Mouse (Mus musculus) MEL (cell line): ENCODE data around the gene Hs1bp3.

Experiments used
- CTCF ChIP-seq, 3 experiments: IDR thresholded peaks in 2 of 3; conservative IDR thresholded peaks in 1 of 3; 2 replicates each; pipeline ENCODE4 v1.5.1; 2011 to 2012; ENCODE audit warnings: low read length in 3 of 3, low read depth in 2 of 3, mild to moderate bottlenecking in 2 of 3, improper control_type of control experiment in 1 of 3, inconsistent platforms in 1 of 3, mixed read lengths in 1 of 3, moderate library complexity in 1 of 3; ENCODE audit not compliant: control insufficient read depth in 1 of 3, insufficient read depth in 1 of 3, poor library complexity in 1 of 3, severe bottlenecking in 1 of 3
- GATA1 ChIP-seq: IDR thresholded peaks from 2 replicates; pipeline ENCODE4 v1.6.1; 2011; ENCODE audit warnings: low read depth, low read length, improper control_type of control experiment
- JUND ChIP-seq: IDR thresholded peaks from 2 replicates; pipeline ENCODE4 v1.6.1; 2011; ENCODE audit warnings: low read depth, mild to moderate bottlenecking, improper control_type of control experiment, low read length
- POLR2A ChIP-seq, 2 experiments: IDR thresholded peaks; 2 replicates each; pipeline ENCODE4 v1.6.1; 2011 to 2012; ENCODE audit warnings: low read length in 2 of 2, mild to moderate bottlenecking in 2 of 2, control low read depth in 1 of 2, improper control_type of control experiment in 1 of 2, low read depth in 1 of 2, moderate library complexity in 1 of 2; ENCODE audit not compliant: control insufficient read depth in 1 of 2, insufficient read depth in 1 of 2, poor library complexity in 1 of 2
- POLR2AphosphoS5 ChIP-seq: IDR thresholded peaks from 2 replicates; pipeline ENCODE4 v1.6.1; 2012; ENCODE audit warnings: low read depth, borderline replicate concordance, mild to moderate bottlenecking, inconsistent platforms, low read length, moderate library complexity, mixed read lengths
- UBTF ChIP-seq: IDR thresholded peaks from 2 replicates; pipeline ENCODE4 v1.6.1; 2012; ENCODE audit warnings: low read depth, mild to moderate bottlenecking, inconsistent platforms, low read length, improper control_type of control experiment, moderate library complexity, borderline replicate concordance; ENCODE audit not compliant: insufficient read depth

DNA sequence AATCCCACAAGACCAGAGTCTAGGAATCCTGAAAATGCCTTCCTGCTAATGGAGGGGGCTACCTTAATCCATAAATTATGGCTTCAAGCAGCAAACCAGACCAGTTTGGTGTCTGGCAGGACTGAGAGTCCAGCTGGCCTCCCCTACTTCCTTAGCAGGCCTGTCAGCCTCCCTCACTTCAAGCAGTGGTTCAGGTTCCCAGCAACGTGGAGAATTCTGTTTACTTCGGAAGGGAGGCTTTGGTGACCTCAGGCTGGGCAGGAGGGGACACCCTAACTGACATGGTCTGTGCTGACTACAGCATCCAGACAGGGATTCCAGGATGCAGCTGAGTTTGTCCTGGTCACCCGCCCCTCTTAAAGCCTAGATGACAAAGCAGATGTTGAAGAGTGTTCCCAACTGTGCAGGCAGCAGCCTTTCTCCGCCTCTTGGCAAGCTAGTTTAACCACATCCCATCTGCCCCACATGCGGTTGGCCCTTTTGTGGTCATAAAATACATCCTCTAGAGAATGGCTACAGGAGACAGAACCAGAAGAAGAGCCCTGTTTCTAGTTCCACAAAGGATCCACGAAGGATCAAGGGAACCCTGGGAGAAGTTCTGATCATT is 17.8 kb upstream of the Hs1bp3 start:
- TF ChIP-seq CTCF (IDR thresholded peaks at IDR 0.05 in 2 of 3, conservative IDR thresholded peaks at IDR 0.05 in 1 of 3; ENCODE audit: control insufficient read depth in 1 of 3, insufficient read depth in 1 of 3, low read depth in 2 of 3, low read length in 3 of 3, poor library complexity in 1 of 3, severe bottlenecking in 1 of 3) (no peak), GATA1 (no peak), UBTF (no peak), POLR2AphosphoS5 (no peak), JUND (no peak), POLR2A (IDR thresholded peaks at IDR 0.05; ENCODE audit: control insufficient read depth in 1 of 2, insufficient read depth in 1 of 2, low read depth in 1 of 2, low read length in 2 of 2, poor library complexity in 1 of 2) (no peak)
